Mouse (Mus musculus): ENCODE results near the gene Zfp683.
A peak's percentile ranks its signal among the peaks of the same experiment; 100 is the strongest.

Gene Zfp683

GRCm38 (mm10) chr4:134092382-134093288, 39.0 kb downstream of the Zfp683 start:
- DNase-seq: peak; percentile 36 to 60

GRCm38 (mm10) chr4:134094004-134094564, 40.4 kb downstream of the Zfp683 start:
- no peak for DNase-seq

GRCm38 (mm10) chr4:134094923-134095547, 41.4 kb downstream of the Zfp683 start, which contains the start of gene Cd52:
Cd52 (minus strand) TSS chr4:134095082.
- DNase-seq: no peak

GRCm38 (mm10) chr4:134096120-134096519, 42.5 kb downstream of the Zfp683 start:
- DNase-seq: no peak

GRCm38 (mm10) chr4:134097015-134097608, 43.5 kb downstream of the Zfp683 start:
- no peak for DNase-seq

- DNase-seq: no peak
Measured at GRCm38 (mm10) chr4:134098628-134099027, 45.0 kb downstream of the Zfp683 start.

- DNase-seq: no peak
Measured at GRCm38 (mm10) chr4:134100245-134100644, 46.6 kb downstream of the Zfp683 start.

- DNase-seq: peak; percentile 89 to 91
Measured at GRCm38 (mm10) chr4:134101979-134102741, 48.5 kb downstream of the Zfp683 start, which contains the start of gene Ubxn11. Ubxn11 (plus strand) TSS chr4:134102570.

- DNase-seq: no peak
Measured at GRCm38 (mm10) chr4:134102742-134103119, 49.1 kb downstream of the Zfp683 start.

GRCm38 (mm10) chr4:134106105-134106504, 52.5 kb downstream of the Zfp683 start:
- DNase-seq: no peak

- no peak for DNase-seq
Measured at GRCm38 (mm10) chr4:134107730-134108129, 54.1 kb downstream of the Zfp683 start.

GRCm38 (mm10) chr4:134108196-134108595, 54.6 kb downstream of the Zfp683 start:
- no peak for DNase-seq
